Mouse (Mus musculus): ENCODE measurements around the gene Tmem100.

The Tmem100 gene

GRCm38 (mm10) chr11:90029841-90030398 lies at the start of gene Tmem100:
TSS of gene Tmem100 (plus strand) at chr11:90030348.
- no peak for ATAC-seq (ENCODE audit: low TSS enrichment)

GRCm38 (mm10) chr11:89982918-89983317 lies 47.2 kb upstream of the Tmem100 start:
- ATAC-seq (ENCODE audit: low TSS enrichment) = no peak

- ATAC-seq (ENCODE audit: low TSS enrichment) = no peak
These were observed 45.7 kb upstream of the Tmem100 start for GRCm38 (mm10) chr11:89984436-89984835.

GRCm38 (mm10) chr11:89985200-89986187 lies 44.7 kb upstream of the Tmem100 start:
- ATAC-seq (ENCODE audit: low TSS enrichment) = no peak

GRCm38 (mm10) chr11:89986516-89986915 lies 43.6 kb upstream of the Tmem100 start:
- ATAC-seq (ENCODE audit: low TSS enrichment) = no peak

- peak; percentile 94 for ATAC-seq (ENCODE audit: low TSS enrichment)
These were observed 41.1 kb upstream of the Tmem100 start for GRCm38 (mm10) chr11:89988936-89989589.

- no peak for ATAC-seq (ENCODE audit: low TSS enrichment)
These were observed 38.5 kb upstream of the Tmem100 start for GRCm38 (mm10) chr11:89991661-89992060.

GRCm38 (mm10) chr11:89994706-89995105 lies 35.4 kb upstream of the Tmem100 start:
- no peak for ATAC-seq (ENCODE audit: low TSS enrichment)

- no peak for ATAC-seq (ENCODE audit: low TSS enrichment)
These were observed 34.6 kb upstream of the Tmem100 start for GRCm38 (mm10) chr11:89995596-89995995.

- no peak for ATAC-seq (ENCODE audit: low TSS enrichment)
These were observed 33.7 kb upstream of the Tmem100 start for GRCm38 (mm10) chr11:89996406-89996805.

GRCm38 (mm10) chr11:89996856-89997255 lies 33.3 kb upstream of the Tmem100 start:
- ATAC-seq (ENCODE audit: low TSS enrichment) = no peak

GRCm38 (mm10) chr11:89998996-89999770 lies 31.0 kb upstream of the Tmem100 start:
- ATAC-seq (ENCODE audit: low TSS enrichment) = no peak

- ATAC-seq (ENCODE audit: low TSS enrichment) = no peak
These were observed 29.5 kb upstream of the Tmem100 start for GRCm38 (mm10) chr11:90000666-90001065.

GRCm38 (mm10) chr11:90001396-90002230 lies 28.5 kb upstream of the Tmem100 start:
- no peak; the same call in 1 of the 2 replicates for ATAC-seq (ENCODE audit: low TSS enrichment)

GRCm38 (mm10) chr11:90002231-90002986 lies 27.7 kb upstream of the Tmem100 start, which contains the start of gene Pctp:
TSS of gene Pctp (minus strand) at chr11:90002894.
- 0 out of 2 replicates have a peak, but pooled peaks have one; percentile 52 for ATAC-seq (ENCODE audit: low TSS enrichment)

GRCm38 (mm10) chr11:90002987-90003348 lies 27.2 kb upstream of the Tmem100 start:
- ATAC-seq (ENCODE audit: low TSS enrichment) = no peak

- no peak for ATAC-seq (ENCODE audit: low TSS enrichment)
These were observed 26.8 kb upstream of the Tmem100 start for GRCm38 (mm10) chr11:90003386-90003785.

GRCm38 (mm10) chr11:90006111-90006510 lies 24.0 kb upstream of the Tmem100 start:
- no peak for ATAC-seq (ENCODE audit: low TSS enrichment)

- no peak for ATAC-seq (ENCODE audit: low TSS enrichment)
These were observed 22.2 kb upstream of the Tmem100 start for GRCm38 (mm10) chr11:90007791-90008531.
